Mouse (Mus musculus): ENCODE results near the gene 2310011J03Rik.

DNA sequence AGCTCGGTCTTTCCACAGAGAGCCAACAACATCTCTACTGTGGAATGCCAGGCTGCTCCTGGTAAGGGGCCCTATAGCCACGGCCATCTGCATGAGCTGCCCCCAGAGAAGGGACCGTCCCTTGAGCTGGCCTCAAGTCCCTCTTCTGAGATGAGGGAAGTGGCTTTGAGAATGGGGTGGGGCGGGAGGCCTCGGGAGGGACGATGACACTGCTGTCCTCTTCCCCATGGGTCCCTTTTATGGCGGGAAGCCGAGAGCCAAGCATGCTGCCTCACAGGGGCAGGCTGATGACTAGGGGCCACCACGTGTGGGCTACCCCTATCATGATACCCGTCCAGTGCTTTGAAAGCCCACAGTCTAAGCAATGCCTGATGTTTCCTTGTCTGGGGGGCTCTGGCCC, 3.3 kb downstream of the 2310011J03Rik start:
- TF ChIP-seq POLR2A (IDR thresholded peaks at IDR 0.05; ENCODE audit: borderline replicate concordance, control insufficient read depth, low read depth, low read length) (no peak), CTCF (IDR thresholded peaks at IDR 0.05; ENCODE audit: control insufficient read depth, insufficient read depth, low read length) (no peak)

Data from bone marrow, adult 2 months (tissue).